Mouse (Mus musculus) thymus, adult 2 months (tissue): ENCODE results near the gene Rad54l2.

Experiments
- CTCF ChIP-seq: fragments of 200-500 bp; IDR thresholded peaks from 2 replicates; pipeline ENCODE4 v1.5.1; 2012; ENCODE audit warnings: mild to moderate bottlenecking, control low read depth, low read length, moderate library complexity, borderline replicate concordance; ENCODE audit not compliant: control insufficient read depth, poor library complexity, insufficient read depth; ENCODE audit errors: extremely low read depth
- POLR2A ChIP-seq: fragments of 200-500 bp; IDR thresholded peaks from 2 replicates; pipeline ENCODE4 v1.6.1; 2012; ENCODE audit warnings: mild to moderate bottlenecking, low read length, control low read depth, moderate library complexity; ENCODE audit not compliant: control insufficient read depth, poor library complexity, insufficient read depth; ENCODE audit errors: extremely low read depth

GRCm38 (mm10) chr9:106686983-106687650 is 101.9 kb downstream of the Rad54l2 start:
- peak; percentile 76; the same call in 1 of the 2 replicates for TF ChIP-seq CTCF
- no peak for TF ChIP-seq POLR2A
